Mouse (Mus musculus): ENCODE data around the gene Tbc1d17. TPM values are rescaled to one million over a fixed set of nuclear protein-coding genes. Genes with fewer than 3 reads are reported as not detected.

The Tbc1d17 gene
- polyA plus RNA-seq, 1 experiment from 2014 or later, result 75.2 TPM

DNA sequence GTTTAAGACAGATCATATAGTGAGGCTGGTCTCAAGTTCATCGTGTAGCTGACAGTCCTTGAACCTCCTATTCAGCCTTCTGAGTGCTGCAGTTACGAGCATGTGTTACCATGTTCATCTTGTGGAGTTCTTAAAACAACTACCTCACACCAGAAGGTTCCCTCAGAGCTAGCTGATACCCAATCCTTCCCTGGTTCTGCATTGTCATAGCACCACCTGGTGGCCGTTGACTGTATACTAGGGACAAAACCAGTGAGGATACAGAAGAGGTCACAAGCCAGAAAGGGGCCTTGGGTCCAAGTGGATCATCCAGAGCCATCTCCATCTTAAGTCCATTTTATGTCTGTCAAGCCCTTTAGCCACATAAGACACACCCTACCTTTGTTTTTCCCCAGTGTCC is 24.0 kb downstream of the Tbc1d17 start:
- no peaks in the 10 kb centered on the region for H3K9me3 ChIP-seq (replicated peaks)
- H3K27me3 ChIP-seq (ENCODE audit: low read depth, poor library complexity, severe bottlenecking), result no peaks in the 10 kb centered on the region
- DNase-seq (ENCODE audit: low spot score), result peak; percentile 82
- 38% methylated on average over 3 of the region's 3 CpGs for WGBS
- H3K36me3 ChIP-seq, result peaks cover 65% of the 10 kb centered on the region
- H3K4me1 ChIP-seq, result peaks cover 5% of the 10 kb centered on the region
- no peak overlapping the region for H3K27ac ChIP-seq
- no peak overlapping the region for H3K4me3 ChIP-seq

DNA sequence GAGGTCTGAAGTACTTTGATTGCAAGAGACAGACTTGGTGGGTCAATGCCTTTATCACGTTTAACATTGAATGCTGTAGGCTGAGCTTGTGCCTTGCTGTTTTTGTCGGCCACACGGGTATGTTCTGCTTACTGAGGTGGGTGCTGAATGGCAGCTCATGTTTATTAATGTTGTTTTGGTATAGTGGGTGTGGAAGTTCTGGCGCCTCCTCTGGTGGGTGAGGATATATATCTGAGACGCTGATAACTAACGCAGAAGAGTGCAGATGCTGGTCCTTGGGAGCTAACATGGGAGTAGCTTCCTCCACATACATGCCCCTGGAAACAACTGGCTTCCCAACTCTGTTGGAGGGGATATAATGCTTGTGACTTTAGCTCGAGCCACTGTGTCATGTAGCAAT is 25.5 kb downstream of the Tbc1d17 start:
- 51% methylated on average over 7 of the region's 7 CpGs for WGBS
- DNase-seq (ENCODE audit: low spot score), result no peak
- no peaks in the 10 kb centered on the region for H3K9me3 ChIP-seq (replicated peaks)
- H3K27me3 ChIP-seq (ENCODE audit: low read depth, poor library complexity, severe bottlenecking), result no peaks in the 10 kb centered on the region
- H3K36me3 ChIP-seq, result peaks cover 65% of the 10 kb centered on the region
- no peak overlapping the region for H3K27ac ChIP-seq
- peaks cover 20% of the 10 kb centered on the region for H3K4me1 ChIP-seq
- no peak overlapping the region for H3K4me3 ChIP-seq

DNA sequence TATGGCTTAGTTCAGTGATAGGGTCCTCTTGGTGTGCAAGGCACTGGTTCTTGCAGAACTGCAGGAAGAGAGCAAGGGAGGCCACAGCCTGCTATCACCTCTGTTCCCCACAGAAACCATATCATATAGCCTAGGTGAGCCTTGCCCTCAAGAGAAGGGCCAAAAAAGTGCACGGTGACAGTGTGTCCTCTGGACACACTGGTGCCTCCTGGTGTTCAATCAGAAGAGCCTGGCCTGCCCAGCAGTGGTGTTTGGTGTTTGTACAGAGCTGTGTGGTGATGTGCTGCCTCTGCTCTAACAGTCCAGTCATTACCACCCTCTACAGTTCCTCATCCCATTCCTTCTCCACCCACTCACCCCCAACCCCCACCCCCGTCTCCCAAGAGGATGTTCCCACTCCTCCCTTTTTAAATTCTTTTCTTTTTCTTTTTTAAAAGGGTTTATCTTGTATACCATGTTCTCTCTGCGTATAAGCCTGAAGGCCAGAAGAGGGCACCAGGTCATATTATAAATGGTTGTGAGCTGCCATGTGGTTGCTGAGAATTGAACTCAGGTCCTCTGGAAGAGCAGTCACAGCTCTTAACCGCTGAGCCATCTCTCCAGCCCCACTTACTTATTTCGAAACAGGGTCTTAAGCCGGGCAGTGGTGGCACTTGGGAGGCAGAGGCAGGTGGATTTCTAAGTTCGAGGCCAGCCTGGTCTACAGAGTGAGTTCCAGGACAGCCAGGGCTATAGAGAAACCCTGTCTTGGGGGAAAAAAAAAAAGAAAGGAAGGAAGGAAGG is 27.0 kb downstream of the Tbc1d17 start:
- Histone ChIP-seq H3K9me3 (replicated peaks) (no peaks in the 10 kb centered on the region), H3K36me3 (peaks cover 52% of the 10 kb centered on the region), H3K27me3 (ENCODE audit: low read depth, poor library complexity, severe bottlenecking) (no peaks in the 10 kb centered on the region), H3K4me3 (no peak overlapping the region), H3K27ac (no peak overlapping the region), H3K4me1 (peaks cover 33% of the 10 kb centered on the region)
- no peak for DNase-seq (ENCODE audit: low spot score)
- WGBS, result 86% methylated on average over 7 of the region's 7 CpGs

DNA sequence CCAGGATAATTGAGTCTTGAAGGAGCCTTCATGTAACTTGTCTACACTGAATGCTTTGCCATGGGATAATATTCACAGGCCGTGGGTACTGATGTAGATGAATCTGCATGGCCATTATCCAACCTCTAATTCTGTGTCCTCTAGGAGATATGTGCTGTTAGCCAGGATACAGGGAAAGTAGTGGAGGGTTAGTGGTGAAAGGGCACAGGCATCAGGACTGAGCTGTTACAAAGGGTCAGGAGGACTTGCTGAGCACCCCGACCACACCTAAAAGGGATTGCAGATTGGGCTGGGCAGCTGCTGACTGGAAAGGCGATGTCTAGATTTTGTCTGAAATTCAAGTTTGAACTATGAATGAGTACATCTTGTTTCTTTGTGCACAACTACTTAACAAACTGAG is 28.4 kb downstream of the Tbc1d17 start:
- H3K27ac ChIP-seq, result no peak overlapping the region
- H3K4me1 ChIP-seq, result peaks cover 38% of the 10 kb centered on the region
- peaks cover 41% of the 10 kb centered on the region for H3K36me3 ChIP-seq
- H3K27me3 ChIP-seq (ENCODE audit: low read depth, poor library complexity, severe bottlenecking), result no peaks in the 10 kb centered on the region
- DNase-seq (ENCODE audit: low spot score), result peak; percentile 22
- WGBS, result 93% methylated on average over 3 of the region's 3 CpGs
- no peak overlapping the region for H3K4me3 ChIP-seq
- no peaks in the 10 kb centered on the region for H3K9me3 ChIP-seq (replicated peaks)

DNA sequence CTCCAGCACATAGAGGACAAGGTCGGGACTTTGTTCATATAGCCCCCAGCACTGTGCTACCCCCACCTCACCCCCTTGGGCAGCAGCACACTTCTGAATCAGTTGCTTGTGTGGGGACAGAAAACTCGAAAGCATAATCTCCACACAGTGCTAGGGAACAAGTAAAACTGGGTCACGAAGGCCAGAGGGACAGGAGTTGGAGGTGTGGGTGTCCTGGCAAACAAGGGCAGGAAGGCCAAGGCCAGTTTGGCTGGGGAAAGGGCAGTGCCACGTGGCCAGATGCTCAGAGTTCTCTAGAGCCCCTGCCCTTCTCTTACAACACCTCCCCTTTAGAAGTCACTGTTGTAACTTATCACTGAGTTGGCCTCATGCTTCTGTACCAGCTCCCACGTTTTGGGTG is 29.0 kb downstream of the Tbc1d17 start:
- Histone ChIP-seq H3K36me3 (peaks cover 37% of the 10 kb centered on the region), H3K27ac (no peak overlapping the region), H3K27me3 (ENCODE audit: low read depth, poor library complexity, severe bottlenecking) (no peaks in the 10 kb centered on the region), H3K4me1 (peaks cover 45% of the 10 kb centered on the region), H3K4me3 (peak overlapping the region; percentile 89; the same call in 1 of the 2 replicates), H3K9me3 (replicated peaks) (no peaks in the 10 kb centered on the region)
- WGBS, result 76% methylated on average over 5 of the region's 5 CpGs
- peak; percentile 23 for DNase-seq (ENCODE audit: low spot score)

DNA sequence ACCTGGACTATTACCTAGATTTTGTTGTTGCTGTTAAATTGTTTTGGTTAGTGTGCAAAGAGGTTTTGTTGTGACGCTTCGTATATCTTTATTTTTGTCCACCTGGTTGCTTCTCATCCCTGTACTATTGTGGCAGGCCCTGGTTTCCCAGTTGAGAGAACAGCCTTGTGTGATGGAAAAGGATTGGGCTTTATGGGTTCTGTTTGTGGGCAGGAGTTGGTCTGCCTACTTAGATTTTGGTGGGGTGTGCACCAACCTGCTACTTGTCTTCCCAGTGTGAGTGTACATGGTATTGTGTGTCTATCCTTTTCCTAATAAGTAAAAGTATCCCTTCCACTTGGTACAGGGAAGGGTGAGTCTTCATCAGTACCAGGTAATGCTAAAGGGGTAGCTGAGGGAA is 29.5 kb downstream of the Tbc1d17 start:
- WGBS, result 87% methylated on average over 2 of the region's 2 CpGs
- Histone ChIP-seq H3K9me3 (replicated peaks) (no peaks in the 10 kb centered on the region), H3K36me3 (peaks cover 38% of the 10 kb centered on the region), H3K4me1 (peaks cover 47% of the 10 kb centered on the region), H3K27ac (no peak overlapping the region; the same call in 1 of the 2 replicates), H3K4me3 (peak overlapping the region; percentile 89), H3K27me3 (ENCODE audit: low read depth, poor library complexity, severe bottlenecking) (no peaks in the 10 kb centered on the region)
- DNase-seq (ENCODE audit: low spot score), result peak; percentile 14

DNA sequence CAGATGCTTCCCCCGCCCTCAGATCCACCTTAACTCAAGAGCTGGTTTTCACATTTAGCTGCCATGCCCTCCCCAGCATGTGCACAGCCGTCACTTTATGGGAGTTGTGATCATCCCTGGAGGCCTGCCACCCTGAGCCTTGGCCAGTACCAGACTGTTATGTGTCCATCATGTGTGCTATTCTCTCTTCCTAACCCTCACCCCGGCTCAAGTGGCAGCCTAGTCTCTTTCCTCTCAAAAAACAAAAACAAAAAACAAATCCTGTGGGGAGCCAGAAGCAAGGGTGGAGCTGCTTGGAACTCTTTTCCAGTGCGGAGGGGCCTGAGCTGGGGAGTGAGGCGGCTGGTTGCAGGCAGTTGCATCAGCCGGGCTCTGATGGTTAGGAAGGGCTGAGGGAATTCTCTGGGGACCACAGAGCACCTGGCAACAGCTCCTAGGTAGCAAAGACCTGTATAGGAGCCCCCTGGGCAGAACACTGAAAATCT is 30.1 kb downstream of the Tbc1d17 start:
- H3K27me3 ChIP-seq (ENCODE audit: low read depth, poor library complexity, severe bottlenecking), result no peaks in the 10 kb centered on the region
- no peaks in the 10 kb centered on the region for H3K9me3 ChIP-seq (replicated peaks)
- H3K4me1 ChIP-seq, result peaks cover 47% of the 10 kb centered on the region
- H3K4me3 ChIP-seq, result peak overlapping the region; percentile 89
- peaks cover 44% of the 10 kb centered on the region for H3K36me3 ChIP-seq
- DNase-seq (ENCODE audit: low spot score), result peak; percentile 29
- WGBS, result 55% methylated on average over 6 of the region's 6 CpGs
- H3K27ac ChIP-seq, result no peak overlapping the region; the same call in 1 of the 2 replicates

DNA sequence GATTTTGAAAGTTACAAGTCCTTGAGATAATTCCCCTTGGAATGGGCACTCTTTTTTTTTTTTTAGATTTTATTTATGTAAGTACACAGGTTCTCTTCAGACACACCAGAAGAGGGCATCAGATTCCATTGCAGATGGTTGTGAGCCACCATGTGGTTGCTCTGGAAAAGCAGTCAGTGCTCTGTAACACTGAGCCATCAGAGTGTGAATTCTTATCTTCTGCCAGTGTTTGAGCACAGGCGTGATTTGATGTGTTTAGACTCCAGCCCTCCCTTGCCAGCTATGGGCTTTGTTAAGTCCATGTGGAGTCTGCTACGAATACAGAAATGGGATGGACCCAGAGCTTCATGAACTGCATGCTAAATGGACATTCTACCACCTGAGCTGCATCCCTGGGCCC is 30.7 kb downstream of the Tbc1d17 start:
- no peak for DNase-seq (ENCODE audit: low spot score)
- Histone ChIP-seq H3K27me3 (ENCODE audit: low read depth, poor library complexity, severe bottlenecking) (no peaks in the 10 kb centered on the region), H3K4me3 (peak overlapping the region; percentile 89), H3K4me1 (peaks cover 47% of the 10 kb centered on the region), H3K9me3 (replicated peaks) (no peaks in the 10 kb centered on the region), H3K27ac (0 out of 2 replicates have a peak overlapping the region, but pooled peaks have one; percentile 7), H3K36me3 (peaks cover 44% of the 10 kb centered on the region)
- 61% methylated on average over 2 of the region's 2 CpGs for WGBS

DNA sequence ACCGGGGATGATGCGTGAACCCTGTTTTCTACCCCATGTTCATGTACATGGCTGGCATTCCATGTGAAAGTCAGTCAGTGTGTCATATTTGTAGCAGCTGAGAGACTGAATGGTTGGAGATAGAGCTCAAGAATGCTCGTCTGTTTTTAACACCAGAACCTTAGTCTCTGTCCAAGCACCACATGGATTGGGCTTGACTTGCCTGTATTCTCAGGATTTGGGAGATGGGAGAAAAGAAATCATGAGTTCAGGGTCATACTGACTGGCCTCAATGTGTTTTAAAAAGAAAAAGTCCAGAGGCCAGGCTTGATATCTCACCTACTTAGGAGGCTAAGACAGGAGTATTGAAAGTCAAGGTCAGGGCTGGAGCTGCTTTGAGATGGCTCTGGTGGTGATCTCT is 31.4 kb downstream of the Tbc1d17 start:
- H3K27ac ChIP-seq, result peak overlapping the region; percentile 100
- H3K9me3 ChIP-seq (replicated peaks), result no peaks in the 10 kb centered on the region
- 44% methylated on average over 3 of the region's 3 CpGs for WGBS
- no peaks in the 10 kb centered on the region for H3K27me3 ChIP-seq (ENCODE audit: low read depth, poor library complexity, severe bottlenecking)
- peak overlapping the region; percentile 89 for H3K4me3 ChIP-seq
- H3K4me1 ChIP-seq, result peaks cover 47% of the 10 kb centered on the region
- no peak for DNase-seq (ENCODE audit: low spot score)
- peaks cover 47% of the 10 kb centered on the region for H3K36me3 ChIP-seq

DNA sequence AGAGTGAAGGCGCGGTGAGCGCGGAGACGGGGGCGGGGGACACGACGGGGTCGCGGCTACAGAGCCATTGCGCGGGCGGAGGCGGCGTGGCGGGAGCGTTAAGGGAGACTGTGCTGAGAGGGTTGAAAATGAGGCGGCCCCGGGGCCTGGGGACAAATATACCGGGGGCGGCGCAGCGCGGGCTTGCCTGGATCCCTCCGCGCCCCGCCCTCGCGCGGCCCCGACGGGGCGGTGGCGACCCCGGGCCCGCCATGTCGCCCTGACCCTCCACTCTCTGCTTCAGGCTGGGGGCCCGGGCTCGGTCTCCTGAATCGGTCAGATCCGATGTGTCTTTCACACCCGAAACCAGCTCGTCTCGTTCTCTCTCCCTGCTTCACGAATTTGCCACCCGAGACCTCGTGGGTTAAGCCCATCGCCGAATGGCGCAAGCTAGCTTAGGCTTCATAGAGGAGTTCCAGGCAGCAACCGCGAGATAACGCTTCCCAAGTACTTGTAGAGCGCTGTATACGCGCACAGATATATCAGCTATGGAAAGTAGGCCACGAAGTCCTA is 32.3 kb downstream of the Tbc1d17 start, which contains the start of gene Atf5:
Atf5 (minus strand) TSS at position 189 of the 552 bp plus-strand sequence.
- H3K36me3 ChIP-seq, result peaks cover 48% of the 10 kb centered on the region
- H3K4me1 ChIP-seq, result peaks cover 47% of the 10 kb centered on the region

DNA sequence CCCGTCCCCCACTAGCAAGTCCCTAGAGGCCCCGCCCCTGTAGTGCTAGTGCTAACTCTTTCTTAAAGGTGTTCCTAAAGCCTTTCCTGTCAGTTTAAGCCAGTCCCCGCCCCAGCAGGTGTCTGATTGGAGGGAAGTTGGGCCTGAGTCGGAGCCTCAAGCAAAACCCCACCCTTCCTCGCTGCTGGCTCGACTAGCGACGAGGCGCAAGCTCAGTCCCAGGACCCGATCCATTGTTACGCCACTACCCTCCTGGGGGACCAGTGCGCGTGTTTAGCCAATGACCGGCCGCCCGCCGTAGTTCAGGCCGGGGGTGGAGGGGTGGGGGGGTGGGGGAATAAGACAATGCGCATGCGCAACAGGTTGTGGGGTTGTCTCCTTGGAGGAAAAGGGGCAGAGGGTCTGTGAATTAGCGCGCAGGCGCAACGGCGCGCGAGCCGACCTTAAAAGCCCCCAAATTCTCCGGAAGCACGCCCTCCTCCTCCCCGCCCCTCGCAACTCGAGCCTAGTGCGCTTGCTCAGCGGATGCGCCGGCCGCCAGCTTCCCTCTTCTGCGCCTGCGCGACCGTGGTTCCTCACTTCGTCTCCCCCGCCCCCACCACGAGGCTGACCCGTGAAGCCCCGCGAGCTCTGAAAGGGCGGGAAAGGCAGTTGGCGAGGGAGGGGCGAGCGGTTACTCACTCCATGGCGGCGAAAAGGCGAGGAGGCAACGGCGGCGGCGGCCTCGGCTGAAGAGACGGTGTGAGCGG is 33.0 kb downstream of the Tbc1d17 start, which contains the start of the genes Nup62 and Il4i1:
Nup62 (plus strand) TSS at position 368 of the 749 bp plus-strand sequence.
Il4i1 (plus strand) TSS at position 667 of the 749 bp plus-strand sequence.
- peak within 1 kb of the TSS; percentile 89 for H3K4me3 ChIP-seq
- peaks cover 47% of the 10 kb centered on the region for H3K4me1 ChIP-seq
- H3K27me3 ChIP-seq (ENCODE audit: low read depth, poor library complexity, severe bottlenecking), result no peaks in the 10 kb centered on the region
- no peaks in the 10 kb centered on the region for H3K9me3 ChIP-seq (replicated peaks)
- WGBS, result under 1% methylated on average over 62 of the region's 62 CpGs
- H3K36me3 ChIP-seq, result peaks cover 54% of the 10 kb centered on the region
- DNase-seq (ENCODE audit: low spot score), result peak; percentile 100
- H3K27ac ChIP-seq, result peak within 1 kb of the TSS; percentile 100

More for the DNA sequence above, 32.3 kb downstream of the Tbc1d17 start, which contains the start of gene Atf5:
- Histone ChIP-seq H3K4me3 (peak within 1 kb of the TSS; percentile 89), H3K9me3 (replicated peaks) (no peaks in the 10 kb centered on the region), H3K27ac (peak within 1 kb of the TSS; percentile 100), H3K27me3 (ENCODE audit: low read depth, poor library complexity, severe bottlenecking) (no peaks in the 10 kb centered on the region)
- under 1% methylated on average over 57 of the region's 57 CpGs for WGBS
- DNase-seq (ENCODE audit: low spot score), result peak; percentile 81

DNA sequence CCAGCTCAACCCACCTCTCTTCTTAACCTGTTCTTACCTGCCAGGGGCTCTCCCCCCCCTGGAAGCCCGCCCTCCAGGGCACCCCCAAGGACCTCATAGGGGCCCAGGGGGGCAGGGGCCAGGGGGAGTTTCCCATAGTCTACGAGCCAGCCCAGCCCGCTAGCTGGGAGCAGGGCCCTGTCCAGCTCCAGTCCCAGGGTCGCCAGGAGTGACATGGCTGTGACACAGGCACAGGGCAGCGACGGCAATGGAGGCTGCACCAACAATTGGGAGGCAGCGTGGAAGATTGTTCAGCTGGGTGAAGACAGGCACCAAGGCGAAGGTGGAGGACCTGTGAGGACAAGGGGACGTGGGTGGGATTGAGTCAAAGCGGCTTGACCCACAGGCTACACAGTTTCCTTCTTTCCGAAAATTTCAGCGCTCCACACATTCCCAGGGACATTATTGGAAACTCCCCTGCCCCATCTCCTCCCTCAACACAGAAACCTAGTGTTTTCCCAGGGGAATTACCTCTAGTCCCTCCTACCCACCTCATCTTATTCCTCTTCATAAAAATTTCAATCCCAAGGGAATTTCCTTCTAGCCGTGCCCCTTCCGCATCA is 33.8 kb downstream of the Tbc1d17 start:
- DNase-seq (ENCODE audit: low spot score), result no peak
- no peaks in the 10 kb centered on the region for H3K9me3 ChIP-seq (replicated peaks)
- WGBS, result 39% methylated on average over 14 of the region's 14 CpGs
- peaks cover 46% of the 10 kb centered on the region for H3K4me1 ChIP-seq
- H3K36me3 ChIP-seq, result peaks cover 56% of the 10 kb centered on the region
- H3K27ac ChIP-seq, result peak overlapping the region; percentile 100
- peak overlapping the region; percentile 89 for H3K4me3 ChIP-seq
- H3K27me3 ChIP-seq (ENCODE audit: low read depth, poor library complexity, severe bottlenecking), result no peaks in the 10 kb centered on the region
